Mouse (Mus musculus) ZHBTc4 (cell line): ENCODE measurements around the gene Arhgef28.

Experiments
- DNase-seq: peaks from one replicate; pipeline ENCODE4 v3.0.0-alpha.2; 2011; ENCODE audit warnings: low read depth, low spot score

Gene Arhgef28

GRCm38 (mm10) chr13:98015981-98016922, 190.0 kb downstream of the Arhgef28 start:
- peak; percentile 57 for DNase-seq

- DNase-seq = no peak
Measured at GRCm38 (mm10) chr13:98014892-98015291, 191.3 kb downstream of the Arhgef28 start.

- DNase-seq = no peak
Measured at GRCm38 (mm10) chr13:98013715-98014114, 192.5 kb downstream of the Arhgef28 start.

GRCm38 (mm10) chr13:98011931-98012341, 194.3 kb downstream of the Arhgef28 start:
- DNase-seq = no peak

GRCm38 (mm10) chr13:98009070-98009469, 197.2 kb downstream of the Arhgef28 start:
- no peak for DNase-seq

- DNase-seq = no peak
Measured at GRCm38 (mm10) chr13:98008588-98008987, 197.7 kb downstream of the Arhgef28 start.

GRCm38 (mm10) chr13:98005611-98006218, 200.5 kb downstream of the Arhgef28 start:
- no peak for DNase-seq

GRCm38 (mm10) chr13:98004647-98005414, 201.4 kb downstream of the Arhgef28 start:
- DNase-seq = no peak

GRCm38 (mm10) chr13:98003690-98004089, 202.5 kb downstream of the Arhgef28 start:
- no peak for DNase-seq

GRCm38 (mm10) chr13:98002598-98002997, 203.6 kb downstream of the Arhgef28 start:
- no peak for DNase-seq

GRCm38 (mm10) chr13:98002121-98002520, 204.1 kb downstream of the Arhgef28 start:
- DNase-seq = no peak

GRCm38 (mm10) chr13:98001719-98002118, 204.5 kb downstream of the Arhgef28 start:
- DNase-seq = no peak

GRCm38 (mm10) chr13:98000841-98001240, 205.4 kb downstream of the Arhgef28 start:
- DNase-seq = no peak

GRCm38 (mm10) chr13:97999130-97999529, 207.1 kb downstream of the Arhgef28 start:
- no peak for DNase-seq

GRCm38 (mm10) chr13:97998570-97998969, 207.7 kb downstream of the Arhgef28 start:
- no peak for DNase-seq

- DNase-seq = no peak
Measured at GRCm38 (mm10) chr13:97990939-97991338, 215.3 kb downstream of the Arhgef28 start.

GRCm38 (mm10) chr13:97988796-97989195, 217.4 kb downstream of the Arhgef28 start:
- DNase-seq = no peak

- DNase-seq = no peak
Measured at GRCm38 (mm10) chr13:97986691-97987090, 219.5 kb downstream of the Arhgef28 start.

- no peak for DNase-seq
Measured at GRCm38 (mm10) chr13:97977104-97977503, 229.1 kb downstream of the Arhgef28 start.

- no peak for DNase-seq
Measured at GRCm38 (mm10) chr13:97976642-97977041, 229.6 kb downstream of the Arhgef28 start.

- DNase-seq = no peak
Measured at GRCm38 (mm10) chr13:97974532-97975194, 231.6 kb downstream of the Arhgef28 start.
